Mouse (Mus musculus) small intestine, adult 2 months (tissue): ENCODE measurements around the gene 4930402F06Rik. TPM values are rescaled to one million over a fixed set of nuclear protein-coding genes. Genes with fewer than 3 reads are reported as not detected.
A peak's percentile ranks its signal among the peaks of the same experiment; 100 is the strongest.

Experiments
- H3K27ac ChIP-seq: fragments of 200-500 bp; 2 replicates; pipeline ENCODE4 v1.5.1; 2012; ENCODE audit warnings: low read depth, low read length, control low read depth, inconsistent platforms; ENCODE audit not compliant: insufficient read depth
- H3K27me3 ChIP-seq: fragments of 200-500 bp; 2 replicates; pipeline ENCODE4 v1.6.1; 2012; ENCODE audit warnings: mild to moderate bottlenecking, moderate library complexity, low read length, inconsistent platforms; ENCODE audit not compliant: control insufficient read depth, insufficient read depth
- H3K36me3 ChIP-seq: fragments of 200-500 bp; 2 replicates; pipeline ENCODE4 v1.6.1; 2012; ENCODE audit warnings: mild to moderate bottlenecking, low read length, control low read depth, inconsistent platforms; ENCODE audit not compliant: control insufficient read depth, insufficient read depth
- H3K4me1 ChIP-seq: fragments of 200-500 bp; 2 replicates; pipeline ENCODE4 v1.6.1; 2012; ENCODE audit warnings: low read length, inconsistent platforms, mixed read lengths; ENCODE audit not compliant: control insufficient read depth, insufficient read depth, insufficient read length
- H3K4me3 ChIP-seq: fragments of 200-500 bp; 2 replicates; pipeline ENCODE4 v1.5.1; 2012; ENCODE audit warnings: low read depth, mild to moderate bottlenecking, control low read depth, inconsistent platforms, low read length, moderate library complexity
- CTCF ChIP-seq: fragments of 200-500 bp; IDR thresholded peaks from 2 replicates; pipeline ENCODE4 v1.5.1; 2012; ENCODE audit warnings: low read depth, mild to moderate bottlenecking, control low read depth, inconsistent platforms, low read length, moderate library complexity, mixed read lengths; ENCODE audit not compliant: insufficient replicate concordance, insufficient read length; ENCODE audit errors: extremely low read depth
- POLR2A ChIP-seq: fragments of 200-500 bp; IDR thresholded peaks from 2 replicates; pipeline ENCODE4 v1.6.1; 2012; ENCODE audit warnings: low read depth, mild to moderate bottlenecking, control low read depth, inconsistent platforms, low read length, moderate library complexity
- WGBS: fragments of 180-500 bp; shearing (Covaris S2); methylation state at CpG from one replicate; pipeline ENCODE4 v1.1.7; 2018; 5-methylcytosine and 5-hydroxymethylcytosine counted together
- polyA plus RNA-seq: library from polyadenylated mRNA; depleted of rRNA; stranded (reverse); fragments of >200 nt; gene quantifications from 2 replicates; pipeline ENCODE4 v1.2.3, GENCODE M21; 2012

4930402F06Rik gene
- polyA plus RNA-seq, 1 experiment: not detected

DNA sequence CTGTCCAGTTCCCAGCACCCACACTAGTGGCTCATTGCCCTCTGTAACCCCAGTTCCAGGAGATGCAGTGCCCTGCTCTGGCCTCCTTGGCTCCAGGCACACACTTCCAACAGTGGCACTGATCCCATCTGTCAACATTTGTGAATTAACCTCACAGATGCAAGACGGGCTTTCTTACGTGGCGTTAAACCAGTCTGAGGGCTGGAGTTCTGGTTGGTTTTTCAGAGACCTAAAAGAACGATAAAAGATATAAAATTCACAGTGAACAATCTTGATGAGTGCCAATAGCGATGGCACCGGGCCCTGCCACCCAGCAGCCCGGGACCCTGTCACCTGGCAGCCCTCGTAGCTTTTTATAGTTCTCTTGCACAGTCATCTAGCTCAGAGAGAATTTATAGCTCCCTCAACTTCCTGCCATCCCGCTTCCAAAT, 11.5 kb downstream of the 4930402F06Rik start:
- TF ChIP-seq POLR2A (no peak), CTCF (no peak)
- Histone ChIP-seq H3K4me3 (no peak overlapping the region), H3K27ac (no peak overlapping the region), H3K36me3 (no peaks in the 10 kb centered on the region), H3K27me3 (no peaks in the 10 kb centered on the region), H3K4me1 (no peaks in the 10 kb centered on the region)
- WGBS: 65% methylated on average over 9 of the region's 9 CpGs

DNA sequence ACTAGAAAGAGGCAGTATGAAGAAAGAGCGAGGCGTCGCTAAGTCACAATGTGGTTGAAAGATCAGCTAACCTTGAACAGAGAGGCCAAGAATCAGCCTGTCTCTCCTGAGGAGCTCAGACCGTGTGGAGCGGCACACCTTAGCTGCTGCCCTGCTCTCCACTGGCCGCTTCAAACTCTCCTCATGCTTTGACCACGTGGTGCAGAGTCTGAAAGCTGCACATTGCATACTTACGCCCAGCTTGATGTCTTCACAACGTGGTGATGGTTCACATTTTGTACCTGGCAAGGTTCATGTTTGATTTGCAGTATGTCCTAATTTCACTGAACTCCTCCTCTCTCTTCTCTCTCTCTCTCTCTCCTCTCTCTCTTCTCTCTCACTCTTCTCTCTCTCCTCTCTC, 17.7 kb downstream of the 4930402F06Rik start:
- H3K4me3 ChIP-seq: no peak overlapping the region
- WGBS: 55% methylated on average over 9 of the region's 9 CpGs
- no peaks in the 10 kb centered on the region for H3K27me3 ChIP-seq
- H3K36me3 ChIP-seq: no peaks in the 10 kb centered on the region
- no peak overlapping the region for H3K27ac ChIP-seq
- TF ChIP-seq CTCF (no peak), POLR2A (no peak)
- H3K4me1 ChIP-seq: no peaks in the 10 kb centered on the region

DNA sequence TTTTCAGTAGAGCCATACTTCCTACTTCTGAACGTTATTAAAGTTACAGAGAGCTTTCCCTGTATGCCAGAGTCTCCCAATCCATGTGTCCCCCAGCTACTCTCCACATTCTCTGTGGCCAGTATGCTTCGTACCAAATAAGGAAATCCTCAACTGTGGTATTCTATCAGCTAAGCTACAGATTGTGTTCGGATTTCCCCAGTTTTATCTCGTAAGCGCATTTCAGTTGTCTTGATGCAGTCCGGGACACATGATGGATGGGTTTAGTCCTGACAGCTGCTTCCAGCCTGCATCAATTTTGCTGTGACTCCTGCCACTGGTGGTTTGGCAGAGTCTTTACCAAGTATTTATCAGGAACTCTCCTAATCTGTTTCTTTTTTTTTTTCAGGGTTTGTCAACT, 19.4 kb downstream of the 4930402F06Rik start:
- 15% methylated on average over 6 of the region's 6 CpGs for WGBS
- H3K4me1 ChIP-seq: no peaks in the 10 kb centered on the region
- no peak overlapping the region for H3K4me3 ChIP-seq
- H3K36me3 ChIP-seq: no peaks in the 10 kb centered on the region
- no peak for TF ChIP-seq POLR2A
- no peak for TF ChIP-seq CTCF
- no peaks in the 10 kb centered on the region for H3K27me3 ChIP-seq
- no peak overlapping the region for H3K27ac ChIP-seq

DNA sequence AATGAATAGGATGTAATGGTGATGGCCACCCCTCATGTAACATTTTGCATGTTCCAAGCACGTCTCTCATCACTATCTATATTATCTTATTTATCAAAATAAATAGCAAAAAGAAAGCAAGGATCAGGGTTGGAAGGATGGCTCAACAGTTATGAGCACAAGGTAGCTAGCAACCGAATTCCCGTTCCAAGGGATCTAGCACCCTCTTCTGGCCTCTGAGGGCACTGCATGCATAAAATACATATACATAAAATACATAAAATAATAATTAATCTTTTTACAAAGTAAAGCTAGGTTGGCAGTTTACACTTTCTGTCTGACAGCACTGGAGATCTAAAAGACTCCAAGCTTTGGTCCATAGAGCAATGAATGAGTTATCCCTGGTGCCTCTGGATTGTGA, 24.0 kb downstream of the 4930402F06Rik start:
- no peaks in the 10 kb centered on the region for H3K4me1 ChIP-seq
- no peak overlapping the region for H3K4me3 ChIP-seq
- no peak overlapping the region for H3K27ac ChIP-seq
- H3K36me3 ChIP-seq: no peaks in the 10 kb centered on the region
- WGBS: 26% methylated on average over 3 of the region's 3 CpGs
- no peaks in the 10 kb centered on the region for H3K27me3 ChIP-seq
- TF ChIP-seq CTCF: peak; percentile 64; the same call in 1 of the 2 replicates
- no peak for TF ChIP-seq POLR2A

DNA sequence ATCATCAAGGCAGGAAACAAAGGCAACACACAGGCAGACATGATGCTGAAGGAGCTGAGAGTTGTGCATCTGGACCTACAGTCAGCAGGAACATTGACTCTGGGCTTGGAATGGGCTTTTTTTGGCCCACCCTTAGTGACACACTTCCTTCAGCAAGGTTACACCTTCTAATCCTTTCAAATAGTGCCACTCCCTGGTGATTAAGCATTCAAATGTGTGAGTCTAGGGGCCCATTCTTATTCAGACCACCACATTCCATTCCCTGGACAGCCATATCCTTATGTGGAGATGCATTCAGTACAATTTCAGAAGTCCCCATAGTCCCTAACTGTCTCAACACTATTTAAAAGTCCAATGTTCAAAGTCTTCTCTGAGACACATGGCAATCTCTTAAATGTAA, 26.3 kb downstream of the 4930402F06Rik start:
- TF ChIP-seq POLR2A (no peak), CTCF (no peak)
- H3K27me3 ChIP-seq: no peaks in the 10 kb centered on the region; the same call in 1 of the 2 replicates
- no peak overlapping the region for H3K4me3 ChIP-seq
- H3K4me1 ChIP-seq: no peaks in the 10 kb centered on the region
- H3K36me3 ChIP-seq: no peaks in the 10 kb centered on the region
- H3K27ac ChIP-seq: no peak overlapping the region

GRCm38 (mm10) chr2:35367629-35368028, 29.3 kb downstream of the 4930402F06Rik start, which contains the start of gene 4930568D16Rik:
Gene 4930568D16Rik, minus strand, starts transcription at chr2:35367729.
- no peak within 1 kb of the TSS for H3K27ac ChIP-seq

GRCm38 (mm10) chr2:35349184-35349583, 47.8 kb downstream of the 4930402F06Rik start:
- Histone ChIP-seq H3K4me3 (no peak overlapping the region), H3K27me3 (no peaks in the 10 kb centered on the region), H3K36me3 (no peaks in the 10 kb centered on the region), H3K4me1 (no peaks in the 10 kb centered on the region), H3K27ac (no peak overlapping the region)
- 37% methylated on average over 5 of the region's 5 CpGs for WGBS
- TF ChIP-seq CTCF (peak; percentile 19; the same call in 1 of the 2 replicates), POLR2A (no peak)

More at GRCm38 (mm10) chr2:35367629-35368028, 29.3 kb downstream of the 4930402F06Rik start, which contains the start of gene 4930568D16Rik:
- Histone ChIP-seq H3K4me1 (no peaks in the 10 kb centered on the region), H3K27me3 (no peaks in the 10 kb centered on the region; the same call in 1 of the 2 replicates), H3K36me3 (no peaks in the 10 kb centered on the region), H3K4me3 (no peak within 1 kb of the TSS)
- 52% methylated on average over 2 of the region's 2 CpGs for WGBS
- TF ChIP-seq POLR2A (no peak), CTCF (no peak)

DNA sequence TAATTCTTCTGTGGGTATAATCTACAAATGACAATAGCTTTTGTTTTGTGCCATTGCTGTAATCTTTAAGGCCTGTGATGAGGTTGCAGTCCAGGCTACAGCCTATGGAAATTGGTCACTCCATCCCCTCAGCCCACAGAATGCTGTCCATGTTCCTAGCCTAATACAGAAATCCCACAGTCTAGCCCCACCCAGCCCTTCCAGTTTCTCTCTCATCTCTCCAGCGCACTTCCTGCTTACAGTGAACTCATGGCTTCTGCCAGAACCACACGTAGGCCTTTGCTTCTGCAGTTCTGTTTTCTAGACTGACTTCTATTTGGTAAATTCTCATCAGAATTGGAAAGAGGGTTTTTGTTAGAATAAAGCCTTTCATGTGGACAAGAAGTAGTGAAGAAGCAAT, 51.0 kb downstream of the 4930402F06Rik start:
- WGBS: 55% methylated on average over 2 of the region's 2 CpGs

More for the DNA sequence above, 51.0 kb downstream of the 4930402F06Rik start:
- Histone ChIP-seq H3K4me1 (peaks cover 2% of the 10 kb centered on the region; the same call in 1 of the 2 replicates), H3K36me3 (no peaks in the 10 kb centered on the region), H3K27ac (no peak overlapping the region), H3K4me3 (no peak overlapping the region), H3K27me3 (no peaks in the 10 kb centered on the region)
- no peak for TF ChIP-seq POLR2A
- no peak for TF ChIP-seq CTCF
